Mouse (Mus musculus) heart, adult 2 months (tissue): ENCODE measurements around the gene Kdm1b.

ENCODE experiments used
- CTCF ChIP-seq: fragments of 200-600 bp; IDR thresholded peaks from 2 replicates; pipeline ENCODE4 v1.8.1; 2022; ENCODE audit warnings: antibody characterized with exemption, mild to moderate bottlenecking, moderate library complexity
- EP300 ChIP-seq: fragments of 200-500 bp; IDR thresholded peaks from 2 replicates; pipeline ENCODE4 v1.6.1; 2011; ENCODE audit warnings: low read depth, low read length, control low read depth; ENCODE audit not compliant: insufficient read depth
- POLR2A ChIP-seq: fragments of 200-500 bp; IDR thresholded peaks from 2 replicates; pipeline ENCODE4 v1.6.1; 2011; ENCODE audit warnings: mild to moderate bottlenecking, low read depth, low read length, control low read depth; ENCODE audit not compliant: insufficient read depth

DNA sequence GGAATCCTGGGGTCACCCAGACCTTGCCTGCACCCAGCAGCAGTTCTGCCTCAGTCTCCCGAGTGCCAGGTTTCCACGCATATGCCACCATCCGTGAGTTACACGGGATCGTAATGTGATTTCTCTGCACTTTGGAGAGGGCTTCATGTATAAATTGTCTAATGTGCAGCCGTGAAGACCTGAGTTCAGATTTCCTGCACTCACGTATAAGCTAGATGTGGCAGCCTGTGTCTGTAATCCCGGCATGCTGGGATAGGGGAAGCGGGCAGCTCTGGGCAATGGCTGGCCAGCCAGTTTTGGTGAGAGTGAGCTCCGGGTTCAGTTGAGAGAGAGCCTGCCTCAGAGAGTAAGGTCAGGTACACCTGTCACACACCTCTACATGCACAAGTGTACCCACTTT is 23.2 kb downstream of the Kdm1b start:
- TF ChIP-seq POLR2A (no peak), CTCF (no peak), EP300 (no peak)
